Mouse (Mus musculus) intestine, embryonic 15.5 days (tissue): Measurements from ENCODE around the gene Tesmin. TPM values are rescaled to one million over a fixed set of nuclear protein-coding genes. Genes with fewer than 3 reads are reported as not detected.

Source experiments
- ATAC-seq: fragments of 200-750 bp; cut with Nextera tagmentation; 2 replicates; pipeline ENCODE4 v1.8.0; 2017; ENCODE audit warnings: moderate TSS enrichment, moderate library complexity
- H3K27ac ChIP-seq: fragments of 300-500 bp; sonication (generic); 2 replicates; pipeline ENCODE4 v1.5.1; 2015; ENCODE audit warnings: mild to moderate bottlenecking, inconsistent platforms
- H3K27me3 ChIP-seq: fragments of 300-500 bp; sonication (generic); replicated peaks from 2 replicates; pipeline ENCODE4 v1.6.1; 2015; ENCODE audit warnings: inconsistent platforms
- H3K36me3 ChIP-seq: fragments of 300-500 bp; sonication (generic); 2 replicates; pipeline ENCODE4 v1.6.1; 2015; ENCODE audit warnings: inconsistent platforms
- H3K4me1 ChIP-seq: fragments of 300-500 bp; sonication (generic); replicated peaks from 2 replicates; pipeline ENCODE4 v1.6.1; 2015; ENCODE audit warnings: inconsistent platforms
- H3K4me2 ChIP-seq: fragments of 300-500 bp; sonication (generic); replicated peaks from 2 replicates; pipeline ENCODE4 v1.6.1; 2015; ENCODE audit warnings: mild to moderate bottlenecking, inconsistent platforms
- H3K4me3 ChIP-seq: fragments of 300-500 bp; sonication (generic); replicated peaks from 2 replicates; pipeline ENCODE4 v1.5.1; 2015; ENCODE audit warnings: inconsistent platforms
- H3K9ac ChIP-seq: fragments of 300-500 bp; sonication (generic); 2 replicates; pipeline ENCODE4 v1.6.1; 2015; ENCODE audit warnings: inconsistent platforms
- H3K9me3 ChIP-seq: fragments of 300-500 bp; sonication (generic); 2 replicates; pipeline ENCODE4 v1.6.1; 2016; ENCODE audit warnings: inconsistent platforms
- WGBS: fragments of 180-500 bp; shearing (Covaris S2); methylation state at CpG from one replicate; pipeline ENCODE4 v1.1.7; 2015; 5-methylcytosine and 5-hydroxymethylcytosine counted together
- polyA plus RNA-seq: library from polyadenylated mRNA; unstranded; fragments of >200 nt; fragmentation: Nextera tagmentation; extraction: Ambion mirVana; gene quantifications from 2 replicates; pipeline ENCODE4 v1.2.1, GENCODE M21; 2015

Gene Tesmin
- 0.24 and 0.27 TPM in 2 replicates for polyA plus RNA-seq

DNA sequence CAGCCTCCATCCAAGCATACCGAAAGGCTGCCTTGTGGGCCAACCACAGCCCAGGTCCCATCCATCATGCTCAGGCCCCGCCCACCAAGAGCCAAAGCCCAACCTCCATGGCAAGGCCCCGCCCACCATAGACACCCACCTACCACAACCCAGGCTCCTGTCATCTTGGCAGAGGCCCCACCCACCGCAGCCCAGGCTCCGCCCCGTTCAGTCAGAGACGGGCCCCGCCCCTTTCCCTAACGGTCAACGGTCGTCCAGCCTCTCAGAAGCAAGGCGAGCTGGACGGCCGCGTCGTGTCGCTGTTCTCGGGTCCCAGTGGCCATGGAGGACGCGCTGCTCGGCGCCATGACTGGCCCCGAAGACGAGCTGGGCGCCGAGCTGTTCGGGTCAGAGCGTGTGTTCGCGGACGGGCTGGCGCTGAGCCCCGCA lies at the start of gene Tesmin:
TSS of gene Tesmin (plus strand) at position 229 of the 429 bp plus-strand sequence.
- Histone ChIP-seq H3K4me3 (peak within 1 kb of the TSS; percentile 42), H3K27me3 (no peaks in the 10 kb centered on the region), H3K36me3 (no peaks in the 10 kb centered on the region), H3K4me2 (peak within 1 kb of the TSS; percentile 92), H3K9me3 (no peaks in the 10 kb centered on the region), H3K9ac (peak within 1 kb of the TSS; percentile 52), H3K4me1 (peaks cover 4% of the 10 kb centered on the region; the same call in 1 of the 2 replicates), H3K27ac (no peak within 1 kb of the TSS)
- WGBS: 2% methylated on average over 33 of the region's 33 CpGs
- ATAC-seq: peak; percentile 86

DNA sequence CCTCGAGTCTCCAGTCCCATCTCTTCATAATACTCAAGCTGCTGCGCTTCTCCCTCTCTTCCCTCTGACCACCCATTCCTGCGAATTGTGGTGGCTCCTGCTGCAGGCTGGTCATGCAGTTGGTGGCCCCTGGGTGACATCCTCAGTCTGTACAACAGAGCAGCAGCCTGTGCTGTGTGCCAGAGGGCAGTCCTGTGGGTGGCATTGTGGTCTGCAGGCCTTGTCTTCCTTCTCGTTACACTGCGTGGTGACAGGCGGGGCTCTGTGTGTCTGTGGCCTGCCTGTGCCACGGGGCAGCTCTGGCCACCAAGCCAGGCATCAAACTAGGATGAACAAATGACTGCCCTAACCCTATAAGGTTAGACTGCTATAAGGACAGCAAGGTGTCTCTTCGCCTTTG lies 49.5 kb upstream of the Tesmin start:
- Histone ChIP-seq H3K4me1 (0 out of 2 replicates have a peak, but pooled peaks cover 11% of the 10 kb centered on the region), H3K9ac (no peak overlapping the region), H3K4me2 (no peak overlapping the region), H3K9me3 (no peaks in the 10 kb centered on the region), H3K27me3 (no peaks in the 10 kb centered on the region), H3K36me3 (no peaks in the 10 kb centered on the region), H3K27ac (no peak overlapping the region), H3K4me3 (no peak overlapping the region)
- WGBS: 84% methylated on average over 8 of the region's 8 CpGs
- no peak for ATAC-seq

DNA sequence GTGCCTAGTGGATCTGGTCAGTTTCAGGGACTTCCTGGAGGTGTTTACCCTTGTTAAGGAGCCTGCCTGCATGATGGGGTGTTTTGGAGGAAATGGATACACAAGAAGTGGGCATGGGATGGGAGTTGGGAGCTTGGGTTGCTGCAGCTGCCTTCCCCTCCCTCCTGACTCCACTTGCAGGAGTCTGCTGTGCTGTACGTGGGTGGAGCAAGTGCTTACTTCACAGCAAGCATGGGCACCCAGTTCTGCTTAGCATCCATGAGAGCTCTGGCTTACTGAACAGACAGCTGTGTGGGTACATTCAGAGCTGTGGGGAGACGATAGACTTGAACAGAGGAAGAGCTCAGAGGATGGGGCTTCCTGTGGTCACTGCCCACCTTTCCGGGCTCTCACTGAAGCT lies 47.6 kb upstream of the Tesmin start:
- Histone ChIP-seq H3K4me1 (0 out of 2 replicates have a peak, but pooled peaks cover 6% of the 10 kb centered on the region), H3K4me2 (no peak overlapping the region), H3K27ac (no peak overlapping the region), H3K27me3 (no peaks in the 10 kb centered on the region), H3K9me3 (no peaks in the 10 kb centered on the region), H3K36me3 (no peaks in the 10 kb centered on the region), H3K4me3 (no peak overlapping the region), H3K9ac (no peak overlapping the region)
- WGBS: 60% methylated on average over 3 of the region's 3 CpGs
- ATAC-seq: no peak

DNA sequence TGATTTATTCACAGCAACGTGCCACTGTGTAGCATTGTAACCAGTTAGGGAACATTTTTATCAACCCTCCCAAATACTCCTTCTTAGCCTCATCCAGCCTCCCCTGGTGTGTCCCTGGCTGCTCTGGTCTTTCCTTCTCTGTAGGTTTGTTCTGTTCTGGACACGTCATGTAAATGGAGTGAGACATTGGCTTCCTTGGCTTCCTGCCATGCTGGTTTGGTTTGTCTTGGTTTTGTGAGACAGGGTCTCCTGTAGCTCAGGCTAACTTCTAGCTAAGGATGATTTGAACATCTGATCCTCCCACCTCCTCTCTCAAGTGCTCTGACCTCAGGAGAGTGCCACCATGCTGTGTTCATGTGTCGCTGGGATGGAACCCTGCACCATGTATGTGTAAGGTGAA lies 44.7 kb upstream of the Tesmin start:
- Histone ChIP-seq H3K4me1 (no peaks in the 10 kb centered on the region), H3K36me3 (no peaks in the 10 kb centered on the region), H3K27ac (no peak overlapping the region), H3K27me3 (no peaks in the 10 kb centered on the region), H3K4me3 (no peak overlapping the region), H3K9me3 (no peaks in the 10 kb centered on the region), H3K4me2 (no peak overlapping the region), H3K9ac (no peak overlapping the region)
- 64% methylated on average over 3 of the region's 3 CpGs for WGBS
- ATAC-seq: no peak

DNA sequence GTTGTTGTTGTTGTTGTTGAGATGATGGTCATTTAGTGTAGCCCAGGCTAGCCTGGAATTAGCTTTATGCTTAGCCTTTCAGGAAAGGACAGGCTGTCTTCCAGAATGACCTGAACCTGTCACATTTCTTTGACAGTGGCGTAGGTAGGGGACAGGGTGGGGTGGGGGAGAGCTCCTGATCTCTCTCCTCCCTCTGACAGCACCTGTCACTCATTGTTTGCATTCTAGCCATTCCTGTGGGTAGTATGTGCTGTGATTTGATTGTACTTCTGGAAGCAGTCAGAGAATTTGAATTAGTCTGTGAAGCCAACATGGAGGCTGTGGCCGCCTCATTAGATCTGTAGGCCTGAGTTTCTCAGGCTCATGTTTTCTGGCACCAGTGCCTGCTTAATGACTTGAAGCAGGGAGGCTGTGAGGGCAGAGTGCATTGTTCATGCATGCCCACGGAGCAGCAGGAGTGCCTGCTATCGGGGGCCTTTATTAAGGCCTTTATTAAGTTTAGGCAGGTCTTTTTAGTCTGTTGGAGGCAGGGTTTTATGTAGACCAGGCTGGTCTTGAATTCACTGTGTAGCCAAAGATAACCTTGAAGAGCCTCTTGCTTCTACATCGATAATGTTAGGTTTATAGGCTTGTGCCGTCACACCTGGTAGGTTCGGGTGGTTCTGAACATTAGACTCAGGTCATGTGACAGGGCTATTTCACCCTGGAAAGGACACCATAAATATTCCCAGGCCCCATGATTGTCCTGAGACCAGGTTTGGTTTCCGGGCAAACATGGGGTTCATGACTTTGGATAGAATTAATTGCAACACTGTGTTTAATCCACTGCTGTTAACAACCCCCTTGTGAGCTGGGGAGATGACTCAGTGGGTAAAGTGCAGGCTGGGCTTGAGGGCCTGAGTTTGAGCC lies 43.8 kb upstream of the Tesmin start:
- Histone ChIP-seq H3K9ac (no peak overlapping the region), H3K36me3 (no peaks in the 10 kb centered on the region), H3K4me3 (no peak overlapping the region), H3K4me2 (no peak overlapping the region), H3K9me3 (no peaks in the 10 kb centered on the region), H3K4me1 (no peaks in the 10 kb centered on the region), H3K27me3 (no peaks in the 10 kb centered on the region), H3K27ac (no peak overlapping the region)
- 74% methylated on average over 8 of the region's 8 CpGs for WGBS
- ATAC-seq: peak; percentile 70

DNA sequence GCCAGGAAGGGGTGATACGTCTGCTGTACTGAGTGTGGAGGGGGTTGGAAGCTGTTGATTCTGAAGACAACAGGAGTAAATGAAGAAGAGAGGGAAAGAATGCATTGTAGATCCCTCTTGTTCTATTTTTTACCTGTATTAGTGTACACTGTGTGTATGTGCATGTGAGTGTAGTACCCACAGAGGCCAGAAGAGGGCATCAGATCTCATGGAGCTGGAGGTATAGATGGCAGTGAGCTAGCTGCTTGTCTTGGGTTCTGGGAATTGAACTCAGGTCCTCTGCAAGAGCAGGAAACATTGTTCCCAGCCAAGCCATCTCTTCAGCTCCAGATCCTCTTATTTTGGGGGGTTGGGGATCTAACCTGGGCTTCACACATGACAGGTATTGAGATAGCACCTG lies 40.9 kb upstream of the Tesmin start:
- H3K27me3 ChIP-seq: no peaks in the 10 kb centered on the region
- no peak overlapping the region for H3K27ac ChIP-seq
- ATAC-seq: no peak
- WGBS: 93% methylated on average over 1 of the region's 1 CpGs
- no peak overlapping the region for H3K4me2 ChIP-seq
- H3K9ac ChIP-seq: no peak overlapping the region
- H3K4me3 ChIP-seq: no peak overlapping the region
- H3K36me3 ChIP-seq: no peaks in the 10 kb centered on the region
- H3K4me1 ChIP-seq: no peaks in the 10 kb centered on the region
- no peaks in the 10 kb centered on the region for H3K9me3 ChIP-seq

DNA sequence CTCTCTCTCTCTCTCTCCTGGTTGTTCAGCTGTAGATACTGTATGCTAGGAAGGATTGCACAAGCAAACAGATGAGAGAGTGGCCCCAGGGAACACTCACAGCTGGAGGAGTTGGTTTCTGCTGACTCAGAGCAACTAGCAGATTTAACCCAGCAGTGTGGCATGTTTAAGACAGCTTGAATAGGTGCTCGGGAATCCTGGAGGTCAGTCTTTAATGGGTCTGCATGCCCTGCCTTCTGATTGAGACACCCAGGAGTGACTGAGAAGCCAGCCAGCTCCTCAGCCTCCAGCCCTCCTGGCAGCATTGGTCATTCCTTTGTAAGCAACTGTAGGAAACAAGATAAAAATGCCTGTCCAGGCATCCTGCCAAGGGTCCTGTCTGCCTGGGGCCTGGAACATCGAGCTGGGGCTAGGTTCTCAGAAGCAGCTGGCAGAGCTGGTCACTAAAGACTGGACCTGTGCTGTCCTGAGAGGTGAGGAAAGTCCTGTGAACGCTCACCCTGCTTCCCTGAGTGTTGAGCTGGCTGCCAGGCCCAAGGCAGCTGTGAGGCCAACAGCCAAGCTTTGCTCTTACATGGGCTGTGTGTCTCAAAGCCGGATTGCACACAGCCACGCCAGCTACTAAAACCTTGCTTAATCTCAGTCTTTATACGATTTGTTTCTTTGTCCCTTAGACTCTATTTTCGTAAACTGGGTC lies 35.1 kb upstream of the Tesmin start:
- Histone ChIP-seq H3K36me3 (0 out of 2 replicates have a peak, but pooled peaks cover 2% of the 10 kb centered on the region), H3K9ac (no peak overlapping the region), H3K4me2 (no peak overlapping the region), H3K9me3 (no peaks in the 10 kb centered on the region), H3K27ac (no peak overlapping the region), H3K4me1 (no peaks in the 10 kb centered on the region), H3K4me3 (no peak overlapping the region), H3K27me3 (no peaks in the 10 kb centered on the region)
- WGBS: 60% methylated on average over 7 of the region's 7 CpGs
- ATAC-seq: peak; percentile 33; the same call in 1 of the 2 replicates

GRCm38 (mm10) chr19:3355096-3355495 lies 33.6 kb upstream of the Tesmin start:
- 0 out of 2 replicates have a peak, but pooled peaks cover 2% of the 10 kb centered on the region for H3K36me3 ChIP-seq
- no peak overlapping the region for H3K4me3 ChIP-seq
- no peaks in the 10 kb centered on the region for H3K9me3 ChIP-seq
- H3K27ac ChIP-seq: no peak overlapping the region
- H3K4me2 ChIP-seq: no peak overlapping the region
- ATAC-seq: no peak
- H3K4me1 ChIP-seq: no peaks in the 10 kb centered on the region
- 68% methylated on average over 5 of the region's 5 CpGs for WGBS
- no peak overlapping the region for H3K9ac ChIP-seq
- no peaks in the 10 kb centered on the region for H3K27me3 ChIP-seq

GRCm38 (mm10) chr19:3356516-3356915 lies 32.1 kb upstream of the Tesmin start:
- H3K9me3 ChIP-seq: no peaks in the 10 kb centered on the region

DNA sequence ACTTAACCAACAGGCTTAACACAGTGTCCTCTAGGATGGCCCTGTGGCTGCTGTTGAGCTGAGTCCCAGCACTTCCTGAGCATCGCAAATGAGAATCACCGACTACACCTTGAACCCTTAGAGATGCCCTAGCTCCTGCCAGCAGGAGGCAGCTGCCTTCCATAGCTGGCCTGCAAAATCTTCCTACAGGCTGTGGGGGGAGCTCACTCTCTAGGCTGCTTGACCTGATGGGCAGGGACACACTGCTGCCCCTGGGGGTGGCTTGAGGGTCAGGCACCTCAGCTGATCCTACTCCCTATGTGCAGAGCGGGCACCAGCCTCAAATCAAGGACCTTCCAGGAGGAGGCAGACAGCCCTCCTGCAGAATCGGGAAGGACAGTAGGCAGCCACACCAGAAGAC lies 31.0 kb upstream of the Tesmin start:
- WGBS: 73% methylated on average over 4 of the region's 4 CpGs
- H3K4me2 ChIP-seq: no peak overlapping the region
- no peak overlapping the region for H3K9ac ChIP-seq
- no peak overlapping the region for H3K4me3 ChIP-seq
- 0 out of 2 replicates have a peak, but pooled peaks cover 2% of the 10 kb centered on the region for H3K36me3 ChIP-seq
- H3K27me3 ChIP-seq: no peaks in the 10 kb centered on the region
- no peaks in the 10 kb centered on the region for H3K4me1 ChIP-seq
- no peaks in the 10 kb centered on the region for H3K9me3 ChIP-seq
- ATAC-seq: no peak
- no peak overlapping the region for H3K27ac ChIP-seq

More at GRCm38 (mm10) chr19:3356516-3356915, 32.1 kb upstream of the Tesmin start:
- Histone ChIP-seq H3K4me1 (no peaks in the 10 kb centered on the region), H3K4me2 (no peak overlapping the region), H3K9ac (no peak overlapping the region), H3K36me3 (0 out of 2 replicates have a peak, but pooled peaks cover 2% of the 10 kb centered on the region), H3K27me3 (no peaks in the 10 kb centered on the region), H3K27ac (no peak overlapping the region), H3K4me3 (no peak overlapping the region)
- 74% methylated on average over 5 of the region's 5 CpGs for WGBS
- ATAC-seq: no peak

DNA sequence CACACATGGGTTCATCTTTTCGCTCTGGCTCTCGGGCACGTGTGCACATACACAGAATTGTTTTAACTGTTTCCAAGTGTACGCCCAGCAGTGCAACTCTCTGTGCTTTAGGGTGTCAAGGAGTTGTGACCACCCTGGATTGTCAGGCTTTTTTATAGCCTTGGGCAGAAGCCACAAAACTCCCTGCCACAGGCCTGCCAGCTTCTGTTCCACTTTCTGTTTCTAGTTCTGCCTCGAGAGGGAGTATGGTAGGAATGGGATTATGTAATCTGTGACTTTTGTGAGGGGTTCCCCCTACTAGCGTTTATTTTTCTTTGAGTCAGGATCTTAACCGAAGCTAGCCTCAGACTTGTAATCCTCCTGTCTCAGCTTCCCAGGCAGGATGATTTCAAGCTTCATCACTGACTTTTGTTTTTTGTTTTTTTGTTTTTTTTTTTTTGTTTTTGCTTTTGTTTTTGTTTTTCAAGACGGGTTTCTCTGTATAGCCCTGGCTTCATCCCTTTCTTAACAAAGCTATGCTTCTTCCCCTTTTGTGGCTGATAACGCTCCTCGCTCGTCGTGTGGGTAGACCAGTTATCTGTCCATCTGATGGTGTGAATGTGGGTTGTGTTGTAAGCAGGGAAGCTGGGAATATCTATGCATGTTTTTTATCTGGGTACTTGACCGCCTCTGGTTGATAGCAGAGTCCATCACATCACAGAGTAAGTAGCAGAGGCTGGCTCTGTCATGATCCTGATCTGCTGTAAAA lies 28.6 kb upstream of the Tesmin start:
- H3K9ac ChIP-seq: no peak overlapping the region
- no peak overlapping the region for H3K4me3 ChIP-seq
- WGBS: 85% methylated on average over 13 of the region's 13 CpGs
- no peak overlapping the region for H3K4me2 ChIP-seq
- no peaks in the 10 kb centered on the region for H3K9me3 ChIP-seq
- H3K27me3 ChIP-seq: no peaks in the 10 kb centered on the region
- peaks cover 3% of the 10 kb centered on the region; the same call in 1 of the 2 replicates for H3K36me3 ChIP-seq
- H3K4me1 ChIP-seq: no peaks in the 10 kb centered on the region
- H3K27ac ChIP-seq: no peak overlapping the region
- no peak for ATAC-seq

GRCm38 (mm10) chr19:3363510-3363909 lies 25.1 kb upstream of the Tesmin start:
- Histone ChIP-seq H3K27ac (no peak overlapping the region), H3K9ac (no peak overlapping the region), H3K9me3 (no peaks in the 10 kb centered on the region), H3K4me2 (no peak overlapping the region), H3K4me1 (no peaks in the 10 kb centered on the region), H3K36me3 (peaks cover 12% of the 10 kb centered on the region), H3K4me3 (no peak overlapping the region), H3K27me3 (no peaks in the 10 kb centered on the region)
- WGBS: 84% methylated on average over 4 of the region's 4 CpGs
- no peak for ATAC-seq
